Mouse (Mus musculus): Measurements from ENCODE around the gene Slc16a4. TPM values are rescaled to one million over a fixed set of nuclear protein-coding genes. Genes with fewer than 3 reads are reported as not detected.
"Not testable (repeated sequence)": the region's sequence is repeated elsewhere in the genome, so short reads cannot be mapped to it uniquely, and the experiment has no call there.

Gene Slc16a4
- polyA plus RNA-seq, 1 experiment from 2014 or later = 0.92 TPM

DNA sequence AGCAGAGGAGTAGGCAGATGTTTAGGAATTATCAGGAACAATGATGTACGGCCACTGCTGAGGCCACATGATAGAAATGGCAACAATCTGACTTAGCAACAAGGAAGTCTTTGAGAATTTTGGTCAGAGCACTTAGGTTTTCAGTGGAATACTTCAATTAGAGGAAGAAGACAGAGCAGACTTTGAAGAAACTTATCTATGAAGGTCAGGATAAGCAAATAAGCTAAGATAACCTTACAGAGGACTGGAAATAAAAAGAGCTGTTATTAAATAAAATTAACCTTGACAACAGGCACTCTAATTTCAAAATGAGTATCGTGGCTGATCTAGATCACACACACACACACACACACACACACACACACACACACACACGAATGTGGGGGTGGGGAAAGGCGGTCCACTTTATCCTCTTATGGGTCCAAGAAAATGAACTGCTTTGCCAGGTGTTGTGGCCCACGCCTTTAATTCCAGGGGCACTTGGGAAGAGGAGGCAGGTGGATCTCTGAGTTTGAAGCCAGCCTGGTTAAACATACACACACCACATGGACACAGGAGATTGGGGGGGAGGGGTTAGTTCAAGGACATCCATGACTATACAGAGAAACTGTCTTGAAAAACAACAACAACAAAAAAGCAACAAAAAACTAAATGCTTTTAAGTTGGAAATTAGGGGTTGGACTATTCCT lies 4.8 kb downstream of the Slc16a4 start:
- DNase-seq (ENCODE audit: low spot score) = no peak

DNA sequence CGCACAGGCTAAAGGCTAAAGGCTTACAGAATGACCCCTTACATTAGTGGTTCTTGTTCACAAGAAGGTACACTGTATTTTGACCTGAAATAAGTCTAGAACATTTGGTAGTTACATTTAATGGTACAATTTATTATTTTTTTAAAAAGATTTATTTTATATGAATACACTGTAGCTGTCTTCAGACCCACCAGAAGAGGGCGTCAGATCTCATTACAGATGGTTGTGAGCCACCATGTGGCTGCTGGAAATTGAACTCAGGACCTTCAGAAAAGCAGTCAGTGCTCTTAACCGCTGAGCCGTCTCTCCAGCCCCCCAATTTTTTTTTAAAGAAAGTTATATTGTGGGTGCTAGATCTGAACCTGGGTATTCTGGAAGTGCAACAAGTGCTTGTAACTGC lies 5.9 kb downstream of the Slc16a4 start:
- DNase-seq (ENCODE audit: low spot score) = not testable (repeated sequence)

DNA sequence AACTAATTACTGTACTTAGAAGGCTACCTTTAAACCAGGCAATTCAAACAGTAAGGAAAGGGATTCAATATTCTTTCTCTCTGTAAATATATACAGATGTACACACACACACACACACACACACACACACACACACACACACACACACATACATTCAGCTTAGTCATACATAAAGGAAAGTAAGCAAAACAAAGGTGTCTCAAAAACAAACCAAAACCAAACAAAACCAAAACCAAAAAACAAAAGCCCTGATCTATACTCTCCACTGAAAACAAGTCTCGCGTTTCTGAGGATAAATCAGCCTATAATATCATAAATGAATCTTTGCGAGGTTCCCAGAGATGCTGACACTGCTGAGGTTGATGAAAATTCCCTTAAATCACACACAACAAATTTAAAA lies 26.3 kb downstream of the Slc16a4 start:
- no peak for DNase-seq (ENCODE audit: low spot score)

DNA sequence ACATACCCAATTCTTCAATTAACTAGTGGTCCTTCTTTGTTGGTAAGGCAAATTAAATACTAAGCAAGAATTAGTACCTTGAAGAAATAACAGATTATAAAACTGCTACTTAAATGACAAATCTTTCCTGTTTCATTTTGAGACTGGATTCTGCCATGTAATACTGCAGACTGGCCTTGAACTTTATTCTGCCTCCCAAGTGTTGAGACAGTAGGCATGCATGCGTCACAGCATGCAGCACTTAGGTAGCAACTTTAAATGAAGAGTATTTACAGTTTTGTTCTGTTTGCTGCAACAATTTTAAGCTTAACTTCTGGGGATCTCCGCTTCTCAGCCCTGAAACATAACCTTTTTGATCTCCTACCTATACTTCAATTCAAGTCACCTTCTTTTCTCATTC lies 30.1 kb downstream of the Slc16a4 start:
- DNase-seq (ENCODE audit: low spot score) = no peak

DNA sequence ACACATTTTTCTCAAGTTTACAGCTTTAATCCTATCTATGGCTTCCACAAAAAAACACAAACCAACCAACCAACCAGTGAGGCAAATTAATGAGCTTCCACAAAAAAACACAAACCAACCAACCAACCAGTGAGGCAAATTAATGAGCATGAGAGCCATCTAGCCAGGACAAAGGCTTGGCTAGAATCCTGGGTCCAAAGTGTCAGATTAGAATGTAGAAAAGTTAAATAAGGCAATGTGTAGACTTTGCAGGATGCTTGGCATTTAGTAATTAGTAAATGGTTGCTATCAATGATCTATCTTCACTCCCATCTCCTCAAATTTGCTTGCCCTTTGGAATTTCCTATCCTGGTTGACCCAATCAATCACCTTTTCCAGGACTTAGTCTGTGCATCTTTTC lies 30.7 kb downstream of the Slc16a4 start:
- DNase-seq (ENCODE audit: low spot score) = no peak

DNA sequence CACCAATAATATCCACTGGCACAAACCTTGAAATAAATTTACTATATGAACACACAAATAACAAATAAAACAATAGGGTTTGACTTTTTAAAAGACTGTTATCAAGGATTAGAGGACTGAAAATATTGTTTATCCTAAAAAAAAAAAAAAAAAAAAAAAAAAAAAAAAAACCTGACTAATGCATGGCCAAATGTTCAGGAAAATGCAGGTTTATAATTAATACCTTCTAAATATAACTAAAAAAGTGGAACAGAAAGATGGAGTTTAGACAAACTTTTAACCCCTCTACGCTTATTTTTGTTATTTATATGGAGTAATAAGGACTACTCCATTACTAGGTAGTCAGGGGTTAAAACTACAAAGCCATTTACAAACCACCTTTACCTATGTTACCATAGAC lies 35.4 kb downstream of the Slc16a4 start:
- DNase-seq (ENCODE audit: low spot score) = no peak

DNA sequence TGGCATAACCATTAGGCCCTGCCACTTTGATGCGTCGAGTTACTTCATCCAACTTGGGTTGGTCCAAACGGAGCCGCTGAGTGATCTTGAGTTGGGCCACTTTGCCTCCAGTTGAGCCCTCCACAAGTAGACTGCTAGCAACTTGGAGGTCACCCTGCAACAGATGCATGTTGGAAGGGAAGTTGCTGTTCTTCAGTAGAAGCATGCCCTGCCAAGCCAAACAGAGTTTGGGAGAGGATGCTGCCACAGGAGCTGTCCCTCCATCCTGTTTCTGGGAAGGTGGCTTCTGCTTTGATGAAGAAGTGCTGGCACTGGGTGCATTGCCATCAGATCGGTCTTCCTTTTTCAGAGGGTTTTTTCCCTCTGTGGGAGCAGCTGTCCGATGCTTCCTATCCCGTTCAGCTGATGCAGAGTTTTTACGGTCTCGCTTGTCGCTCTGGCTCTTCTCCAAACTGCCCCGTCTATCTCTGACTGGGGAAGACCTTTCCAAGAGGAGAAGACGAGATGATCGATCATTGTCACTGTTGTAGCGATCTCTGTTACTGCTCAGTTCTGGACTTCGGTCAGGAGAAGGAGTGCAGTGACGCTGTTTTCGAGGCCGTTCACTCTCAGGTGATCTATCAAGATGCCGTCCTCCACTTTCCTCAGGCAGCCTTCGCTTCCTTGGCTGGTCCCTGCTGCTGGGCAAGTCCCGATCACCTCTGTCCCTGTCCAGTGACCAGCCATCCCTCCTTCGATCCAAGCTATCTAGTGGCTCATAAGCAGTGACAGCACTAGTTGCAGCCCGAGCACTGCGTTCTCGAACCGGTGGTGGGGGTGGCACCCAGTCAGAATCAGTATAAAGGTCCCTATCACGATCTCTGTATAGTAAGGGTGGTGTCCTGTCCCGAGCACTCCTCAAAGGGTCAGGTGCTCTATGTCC lies 39.7 kb downstream of the Slc16a4 start:
- no peak for DNase-seq (ENCODE audit: low spot score)

DNA sequence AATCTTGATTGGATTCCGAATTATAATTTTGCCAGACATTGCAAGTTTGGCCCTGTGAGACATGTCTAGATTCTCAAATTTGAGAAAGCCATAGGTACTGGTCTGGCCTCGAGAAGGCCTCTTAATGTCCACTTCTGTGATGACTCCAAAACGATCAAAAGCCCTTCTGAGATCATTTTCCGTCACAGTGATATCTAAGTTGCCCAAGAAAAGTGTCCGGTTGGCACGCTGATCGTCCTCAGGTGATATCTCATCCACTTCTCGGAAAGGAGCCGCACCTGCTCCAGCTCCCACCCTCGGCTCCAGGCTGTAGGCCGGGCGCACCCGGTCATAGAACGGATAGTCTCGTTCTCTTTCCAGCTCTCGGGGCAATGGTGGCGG lies 40.7 kb downstream of the Slc16a4 start:
- DNase-seq (ENCODE audit: low spot score) = no peak

DNA sequence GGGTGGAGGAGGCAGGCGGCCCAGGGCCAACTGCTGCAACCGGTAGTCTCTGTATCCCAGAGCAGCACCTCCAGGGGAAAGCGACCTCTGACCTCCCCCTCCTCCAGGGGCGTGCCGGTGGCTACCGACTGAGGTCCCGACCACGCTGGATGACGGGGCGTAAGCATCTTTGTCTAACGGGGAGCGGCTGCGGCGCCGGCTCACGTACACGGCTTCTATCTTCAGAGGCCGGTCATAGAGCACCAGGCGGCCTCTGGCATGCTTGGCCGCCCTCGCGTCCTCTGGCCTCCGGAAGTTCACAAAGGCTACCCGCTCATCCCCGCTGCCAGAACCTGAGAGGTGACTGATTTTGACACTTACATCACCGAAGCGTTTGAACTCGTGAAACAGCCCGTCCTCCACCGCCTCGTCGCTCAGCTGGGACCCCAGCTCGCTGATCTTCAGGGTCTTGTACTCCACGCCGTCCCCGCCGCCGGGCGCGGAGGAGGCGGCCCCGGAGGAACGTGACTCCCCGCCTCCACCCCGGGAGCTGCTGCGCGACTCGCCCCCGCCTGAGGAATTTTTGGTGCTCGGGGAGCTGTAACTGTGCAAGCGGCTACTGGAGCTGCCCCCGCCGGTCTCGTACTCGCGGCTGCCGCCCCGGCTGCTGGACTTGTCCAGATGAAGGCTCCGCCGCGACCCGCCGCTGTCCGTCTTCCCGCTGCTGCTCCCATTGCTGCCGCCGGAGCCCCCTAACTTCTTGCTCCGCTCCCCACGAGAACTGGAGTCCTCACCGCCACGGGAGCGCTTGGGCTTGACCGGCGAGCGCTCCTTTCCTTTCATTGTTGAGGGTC lies 41.3 kb downstream of the Slc16a4 start:
- peak; percentile 27 for DNase-seq (ENCODE audit: low spot score)

DNA sequence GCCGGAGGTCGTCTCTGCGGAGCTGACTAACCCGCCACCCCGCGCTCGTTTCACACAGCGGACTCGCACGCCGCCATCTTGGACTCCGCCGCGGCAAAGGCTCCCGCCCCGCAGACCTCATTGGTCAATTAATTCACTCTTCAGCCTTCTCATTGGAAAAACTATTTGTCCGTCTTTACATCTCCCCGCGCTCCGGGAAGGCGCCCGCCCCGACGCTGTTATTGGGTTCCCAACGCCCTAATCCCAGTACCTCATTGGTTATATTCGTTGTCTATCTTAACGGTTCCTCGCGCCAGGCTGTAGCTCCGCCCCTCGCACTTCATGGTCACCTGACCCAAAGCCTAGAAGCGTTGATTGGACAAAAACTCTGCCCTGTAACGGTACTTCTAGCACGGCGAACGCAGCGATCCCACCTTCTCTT lies 41.9 kb downstream of the Slc16a4 start:
- DNase-seq (ENCODE audit: low spot score) = peak; percentile 99

DNA sequence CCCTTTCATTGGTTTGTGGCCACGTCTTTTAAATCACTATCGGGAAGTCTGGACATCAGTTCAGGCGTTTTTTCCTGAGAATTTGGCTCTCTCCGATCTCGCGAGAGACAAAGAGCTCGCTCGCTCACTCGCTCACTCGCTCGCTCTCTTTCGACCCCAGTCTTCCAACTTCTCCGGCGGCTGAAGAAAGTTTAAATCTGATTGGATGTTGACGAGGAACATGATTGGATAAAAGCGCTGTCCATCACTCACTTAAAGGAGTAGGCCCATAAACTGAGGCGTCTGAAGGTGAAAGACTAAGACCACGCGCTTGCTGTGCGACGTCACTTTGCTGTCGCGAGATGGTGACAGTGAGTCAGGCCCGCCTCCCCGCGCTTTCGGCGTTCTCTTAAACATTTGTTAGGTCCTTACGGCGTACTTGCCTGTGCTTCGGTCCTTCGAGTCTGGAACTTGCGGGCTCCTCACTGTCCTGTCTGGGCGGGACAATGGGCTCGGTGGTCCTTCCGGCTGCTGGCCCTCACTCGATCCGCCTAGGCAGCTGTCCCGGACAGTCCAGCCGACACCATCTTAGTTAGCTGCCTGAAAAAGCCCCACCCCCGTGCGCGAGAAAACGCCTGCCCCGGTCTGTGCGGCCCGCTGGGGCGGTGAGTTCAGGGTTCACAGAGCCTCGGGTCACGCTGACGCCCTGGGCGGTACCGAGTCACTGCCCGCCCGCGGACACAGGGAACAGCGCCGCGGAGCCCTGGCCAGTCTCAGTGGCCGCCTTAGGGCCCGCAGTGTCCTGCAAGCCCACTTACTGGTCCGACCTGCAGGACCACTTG lies 42.6 kb downstream of the Slc16a4 start, which contains the start of gene Rbm15:
Gene Rbm15, minus strand, starts transcription at position 293 of the 821 bp plus-strand sequence.
- peak; percentile 99 for DNase-seq (ENCODE audit: low spot score)

DNA sequence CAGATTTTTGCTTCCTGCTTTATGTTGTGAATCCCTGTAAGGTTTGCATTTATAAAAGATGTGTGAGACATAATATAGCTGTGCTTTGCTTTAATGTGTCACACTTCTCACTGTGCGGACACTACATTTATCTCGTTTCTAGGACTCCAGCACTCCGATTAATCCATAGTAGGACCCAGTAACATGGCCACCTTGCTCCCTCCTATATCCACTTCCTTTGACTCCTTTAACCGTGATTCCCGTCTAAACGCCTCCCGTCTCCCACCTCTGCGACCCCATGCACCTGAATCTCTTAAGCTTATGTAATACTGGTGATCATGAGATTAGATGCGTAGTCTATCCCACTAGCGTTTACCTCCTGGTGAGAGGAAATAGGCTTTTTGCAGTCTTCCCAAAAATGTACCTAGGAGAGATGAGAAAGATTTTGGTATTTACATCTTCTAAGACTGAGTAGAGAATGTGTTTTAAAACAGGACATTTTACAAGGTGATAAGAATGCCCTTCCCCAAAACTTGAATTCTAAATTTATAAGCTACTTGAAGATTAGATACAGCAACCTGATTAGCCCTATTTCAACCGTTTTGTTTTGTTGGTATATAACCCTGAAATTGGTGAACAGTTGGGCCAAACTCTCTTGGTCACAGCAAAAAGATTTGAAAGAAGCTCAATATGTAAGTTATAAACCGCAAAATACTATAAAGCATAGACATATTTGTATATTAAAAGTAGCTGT lies 43.3 kb downstream of the Slc16a4 start:
- DNase-seq (ENCODE audit: low spot score) = peak; percentile 5

DNA sequence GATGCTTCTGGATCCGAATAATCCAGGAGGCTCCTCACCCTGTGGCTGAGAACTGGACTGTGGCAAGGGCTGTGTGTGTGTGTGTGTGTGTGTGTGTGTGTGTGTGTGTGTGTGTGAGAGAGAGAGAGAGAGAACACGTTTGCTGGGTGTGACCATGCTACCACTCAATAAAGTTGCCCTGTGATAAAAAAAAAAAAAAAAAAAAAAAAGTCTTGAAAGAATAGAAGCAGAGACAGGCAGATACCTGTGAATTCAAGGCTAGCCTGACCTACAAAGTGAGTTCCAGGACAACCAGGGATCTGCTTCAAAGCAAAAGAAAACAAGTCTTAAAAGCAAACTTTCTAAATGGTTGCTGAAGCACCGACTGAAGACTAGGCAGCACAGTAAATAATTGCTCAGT lies 52.9 kb downstream of the Slc16a4 start:
- no peak for DNase-seq (ENCODE audit: low spot score)

DNA sequence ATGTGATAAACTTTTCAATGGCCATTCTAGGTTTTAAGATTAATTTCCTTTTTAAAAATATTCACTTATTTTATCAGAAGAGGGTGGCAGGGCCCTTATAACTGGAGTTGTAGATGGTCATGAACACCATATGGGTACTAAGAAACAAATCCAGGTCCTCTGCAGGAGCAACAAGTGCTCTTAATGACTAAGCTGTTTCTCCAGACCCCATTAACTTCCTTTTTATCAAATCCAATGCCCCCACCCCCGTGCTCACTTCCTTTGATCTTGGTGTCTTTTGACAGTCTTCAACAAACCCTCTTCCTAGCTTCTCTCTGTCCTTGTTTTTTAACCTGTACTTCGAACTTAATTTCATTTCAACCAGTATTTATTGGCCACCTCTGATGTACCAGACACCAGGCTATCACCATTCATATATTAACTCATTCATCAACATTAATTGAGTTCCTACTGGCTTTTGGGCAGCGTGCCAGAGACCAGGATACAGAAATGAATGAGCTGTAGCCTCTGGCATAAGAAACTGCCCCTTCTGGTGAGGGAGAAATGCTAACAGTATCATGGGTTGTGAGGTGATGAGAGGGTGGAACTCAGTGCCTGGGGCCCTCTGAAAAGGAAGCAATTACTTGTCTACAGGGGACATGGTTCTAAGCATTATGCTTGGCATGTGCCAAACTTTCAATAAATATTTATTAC lies 54.1 kb downstream of the Slc16a4 start:
- DNase-seq (ENCODE audit: low spot score) = no peak

DNA sequence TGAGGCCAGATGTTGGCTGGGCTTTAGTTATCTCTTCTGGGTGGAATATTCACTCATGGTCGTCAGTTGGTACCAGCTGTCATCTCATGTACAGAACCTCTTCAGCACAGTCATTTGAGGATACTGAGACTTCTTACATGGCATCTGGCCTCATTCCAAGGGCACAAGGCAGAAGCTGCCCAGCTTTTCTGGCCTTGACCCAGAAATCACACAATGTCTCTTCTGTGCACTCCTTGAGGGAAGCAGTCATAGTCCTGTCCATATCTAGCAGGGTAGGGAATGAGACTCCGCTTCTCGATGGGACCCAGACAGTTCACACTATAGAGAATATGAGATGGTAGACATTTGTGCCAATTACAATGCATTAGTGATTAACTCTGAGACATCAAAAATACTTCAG lies 58.0 kb downstream of the Slc16a4 start:
- DNase-seq (ENCODE audit: low spot score) = no peak

DNA sequence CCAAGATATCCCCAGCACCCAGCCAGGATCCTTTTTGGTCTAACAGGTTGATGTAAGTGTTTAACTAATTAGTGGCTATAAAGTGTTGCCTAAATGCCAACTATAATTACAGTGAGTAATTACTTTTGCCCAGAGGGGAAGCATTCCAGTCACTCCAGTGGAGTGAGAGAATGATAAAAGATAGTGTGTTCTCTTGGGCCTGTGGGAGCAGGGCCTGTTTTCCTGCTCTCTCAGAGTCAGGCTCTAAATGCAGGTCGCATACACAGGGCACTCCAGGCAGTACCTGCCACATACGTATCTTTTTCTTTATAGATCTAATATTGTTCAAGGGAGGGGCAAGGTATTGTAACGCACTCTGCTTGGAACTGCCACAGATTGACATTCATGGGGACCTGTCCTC lies 60.7 kb downstream of the Slc16a4 start:
- no peak for DNase-seq (ENCODE audit: low spot score)

DNA sequence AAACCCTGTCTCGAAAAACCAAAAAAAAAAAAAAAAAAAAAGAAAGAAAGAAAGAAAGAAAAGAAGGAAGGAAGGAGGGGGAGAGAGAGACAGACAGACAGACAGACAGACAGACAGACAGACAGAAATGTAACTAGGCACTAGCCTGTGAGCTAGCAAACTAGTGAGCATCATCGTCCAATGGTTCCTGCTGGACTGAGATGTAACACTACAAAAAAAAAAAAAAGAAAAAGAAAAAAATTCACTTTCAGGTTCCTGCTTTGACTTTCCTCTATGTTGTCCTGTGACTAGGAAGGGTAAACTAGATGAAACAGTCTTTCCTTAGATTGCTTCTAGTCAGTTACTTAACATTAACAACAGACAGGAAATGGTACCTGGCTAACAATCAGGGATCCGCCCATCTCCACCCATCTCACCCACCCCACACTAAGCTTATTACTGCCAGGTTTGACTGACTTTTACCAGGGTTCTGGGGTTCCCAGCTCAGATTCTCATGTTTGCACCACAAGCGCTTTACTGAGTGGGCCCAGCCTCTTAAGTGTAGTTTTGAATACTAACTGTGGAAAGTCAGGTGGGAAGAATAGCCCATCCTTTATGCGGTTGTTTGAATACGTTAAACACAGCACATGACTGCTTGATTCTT lies 64.7 kb downstream of the Slc16a4 start:
- no peak for DNase-seq (ENCODE audit: low spot score)

DNA sequence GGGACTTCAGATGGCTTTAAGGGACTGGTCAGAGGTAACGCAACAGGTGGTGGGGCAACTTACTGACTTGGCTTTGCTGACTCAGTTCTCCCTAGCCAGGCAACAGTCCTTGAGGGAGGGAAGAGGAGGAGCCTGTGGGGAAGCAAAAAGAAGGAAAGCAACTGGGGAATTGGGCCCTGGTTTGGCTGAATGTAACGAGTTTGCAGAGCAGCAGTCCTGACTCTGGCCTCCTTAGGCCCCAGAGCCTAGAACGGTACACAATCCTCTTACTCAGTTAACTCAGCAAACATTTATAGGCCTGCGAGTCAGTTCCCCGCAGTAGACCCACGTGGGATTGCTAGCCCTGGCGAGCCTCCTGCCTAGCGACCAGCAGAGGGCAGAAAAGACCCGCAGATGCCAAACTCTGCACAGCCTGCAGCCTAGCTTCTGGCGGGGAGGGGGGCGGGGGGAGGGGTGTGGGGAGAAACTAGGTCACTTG lies 66.0 kb downstream of the Slc16a4 start:
- DNase-seq (ENCODE audit: low spot score) = peak; percentile 73

DNA sequence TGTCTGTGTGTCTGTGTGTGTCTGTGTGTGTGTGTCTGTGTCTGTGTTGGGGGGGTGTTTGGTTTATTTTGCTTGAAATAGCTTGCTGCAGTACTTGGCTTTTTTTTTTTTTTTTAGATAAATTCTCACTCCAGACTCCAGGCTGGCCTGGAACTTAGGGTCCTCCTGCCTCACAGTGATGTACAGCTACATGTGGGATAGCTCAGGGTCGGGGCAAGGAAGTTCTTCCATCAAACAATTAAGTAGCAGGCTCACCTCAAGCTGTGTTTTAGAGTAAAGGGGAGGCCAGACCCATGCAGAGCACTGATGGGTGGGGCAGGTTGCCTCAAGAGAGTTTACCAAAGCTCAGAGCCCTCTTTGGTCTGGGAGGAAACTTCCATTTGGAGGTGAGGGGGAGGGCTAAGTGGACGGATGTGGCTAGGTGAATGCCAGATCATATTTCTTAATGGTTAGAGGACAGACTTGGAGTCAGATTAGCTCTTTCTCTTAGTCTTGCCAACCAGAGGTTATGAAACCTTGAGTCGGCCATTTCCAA lies 66.7 kb downstream of the Slc16a4 start:
- no peak for DNase-seq (ENCODE audit: low spot score)
